Mouse (Mus musculus) stomach, embryonic 16.5 days (tissue): ENCODE results near the gene Ubl3. TPM values are rescaled to one million over a fixed set of nuclear protein-coding genes. Genes with fewer than 3 reads are reported as not detected.

Experiments
- ATAC-seq: fragments of 200-750 bp; cut with Nextera tagmentation; 2 replicates; pipeline ENCODE4 v1.8.0; 2017; ENCODE audit warnings: moderate number of reproducible peaks, moderate TSS enrichment; ENCODE audit not compliant: insufficient read depth, low FRiP score
- H3K27ac ChIP-seq: fragments of 300-500 bp; sonication (generic); 2 replicates; pipeline ENCODE4 v1.5.1; 2014; ENCODE audit warnings: low read length
- H3K27me3 ChIP-seq: fragments of 300-500 bp; sonication (generic); 2 replicates; pipeline ENCODE4 v1.6.1; 2014; ENCODE audit warnings: low read length, control low read depth, mixed read lengths; ENCODE audit not compliant: control insufficient read depth, insufficient read depth
- H3K36me3 ChIP-seq: fragments of 300-500 bp; sonication (generic); 2 replicates; pipeline ENCODE4 v1.6.1; 2014; ENCODE audit warnings: low read length; ENCODE audit not compliant: control insufficient read depth, insufficient read depth
- H3K4me1 ChIP-seq: fragments of 300-500 bp; sonication (generic); 2 replicates; pipeline ENCODE4 v1.6.1; 2014; ENCODE audit warnings: low read length, control low read depth, mixed read lengths; ENCODE audit not compliant: control insufficient read depth, insufficient read depth
- H3K4me2 ChIP-seq: fragments of 300-500 bp; sonication (generic); 2 replicates; pipeline ENCODE4 v1.6.1; 2014; ENCODE audit warnings: low read depth, low read length, mixed read lengths
- H3K4me3 ChIP-seq: fragments of 300-500 bp; sonication (generic); replicated peaks from 2 replicates; pipeline ENCODE4 v1.5.1; 2014; ENCODE audit warnings: mild to moderate bottlenecking, low read length
- H3K9ac ChIP-seq: fragments of 300-500 bp; sonication (generic); 2 replicates; pipeline ENCODE4 v1.6.1; 2014; ENCODE audit warnings: low read length
- H3K9me3 ChIP-seq: fragments of 300-500 bp; sonication (generic); replicated peaks from 2 replicates; pipeline ENCODE4 v1.6.1; 2016; ENCODE audit warnings: low read length, control low read depth; ENCODE audit not compliant: control insufficient read depth
- WGBS: fragments of 180-500 bp; shearing (Covaris S2); extraction: QIAGEN DNeasy Blood & Tissue Kit; methylation state at CpG from one replicate; pipeline ENCODE4 v1.1.7; 2014; 5-methylcytosine and 5-hydroxymethylcytosine counted together
- polyA plus RNA-seq: library from polyadenylated mRNA; unstranded; fragments of >200 nt; fragmentation: Nextera tagmentation; extraction: Ambion mirVana; gene quantifications from 2 replicates; pipeline ENCODE4 v1.2.1, GENCODE M21; 2015

Gene Ubl3
- polyA plus RNA-seq, 1 experiment from 2014 or later = 41.0 TPM

GRCm38 (mm10) chr5:148569444-148569843, 16.9 kb upstream of the Ubl3 start:
- Histone ChIP-seq H3K36me3 (no peaks in the 10 kb centered on the region), H3K9ac (no peak overlapping the region), H3K4me3 (no peak overlapping the region), H3K4me2 (no peak overlapping the region), H3K9me3 (no peaks in the 10 kb centered on the region), H3K27me3 (no peaks in the 10 kb centered on the region), H3K4me1 (no peaks in the 10 kb centered on the region), H3K27ac (no peak overlapping the region)
- WGBS = 71% methylated on average over 13 of the region's 13 CpGs
- ATAC-seq = no peak

- H3K27ac ChIP-seq = no peak overlapping the region
- WGBS = 52% methylated on average over 6 of the region's 6 CpGs
- no peak overlapping the region for H3K4me2 ChIP-seq
- no peak for ATAC-seq
- no peaks in the 10 kb centered on the region for H3K4me1 ChIP-seq
- no peaks in the 10 kb centered on the region for H3K9me3 ChIP-seq
- H3K36me3 ChIP-seq = no peaks in the 10 kb centered on the region
- no peak overlapping the region for H3K4me3 ChIP-seq
- no peaks in the 10 kb centered on the region for H3K27me3 ChIP-seq
- no peak overlapping the region for H3K9ac ChIP-seq
Observed at GRCm38 (mm10) chr5:148565636-148566035, 13.0 kb upstream of the Ubl3 start.

- Histone ChIP-seq H3K36me3 (no peaks in the 10 kb centered on the region), H3K4me3 (no peak overlapping the region), H3K27me3 (no peaks in the 10 kb centered on the region), H3K4me1 (no peaks in the 10 kb centered on the region), H3K9me3 (no peaks in the 10 kb centered on the region), H3K9ac (no peak overlapping the region), H3K27ac (no peak overlapping the region), H3K4me2 (no peak overlapping the region)
- ATAC-seq = no peak
- WGBS = 81% methylated on average over 3 of the region's 3 CpGs
Observed at GRCm38 (mm10) chr5:148564073-148564472, 11.5 kb upstream of the Ubl3 start.

- WGBS = 77% methylated on average over 4 of the region's 4 CpGs
- Histone ChIP-seq H3K9me3 (no peaks in the 10 kb centered on the region), H3K9ac (no peak overlapping the region), H3K27ac (no peak overlapping the region), H3K27me3 (no peaks in the 10 kb centered on the region), H3K4me1 (no peaks in the 10 kb centered on the region), H3K36me3 (no peaks in the 10 kb centered on the region), H3K4me2 (no peak overlapping the region), H3K4me3 (no peak overlapping the region)
- no peak for ATAC-seq
Observed at GRCm38 (mm10) chr5:148563281-148563680, 10.7 kb upstream of the Ubl3 start.

- no peak overlapping the region for H3K4me3 ChIP-seq
- H3K27me3 ChIP-seq = no peaks in the 10 kb centered on the region
- ATAC-seq = no peak
- no peak overlapping the region for H3K9ac ChIP-seq
- no peak overlapping the region for H3K27ac ChIP-seq
- H3K9me3 ChIP-seq = no peaks in the 10 kb centered on the region
- no peak overlapping the region for H3K4me2 ChIP-seq
- H3K4me1 ChIP-seq = no peaks in the 10 kb centered on the region
- H3K36me3 ChIP-seq = no peaks in the 10 kb centered on the region
- 85% methylated on average over 8 of the region's 8 CpGs for WGBS
Observed at GRCm38 (mm10) chr5:148562235-148562634, 9.6 kb upstream of the Ubl3 start.

GRCm38 (mm10) chr5:148559261-148559958, 6.8 kb upstream of the Ubl3 start:
- Histone ChIP-seq H3K9ac (no peak overlapping the region), H3K36me3 (no peaks in the 10 kb centered on the region), H3K9me3 (no peaks in the 10 kb centered on the region), H3K27ac (no peak overlapping the region), H3K4me3 (no peak overlapping the region), H3K4me2 (no peak overlapping the region), H3K27me3 (no peaks in the 10 kb centered on the region), H3K4me1 (peaks cover 5% of the 10 kb centered on the region; the same call in 1 of the 2 replicates)
- 82% methylated on average over 15 of the region's 15 CpGs for WGBS
- ATAC-seq = no peak

GRCm38 (mm10) chr5:148558472-148558871, 5.9 kb upstream of the Ubl3 start:
- Histone ChIP-seq H3K4me3 (no peak overlapping the region), H3K27me3 (no peaks in the 10 kb centered on the region), H3K9me3 (no peaks in the 10 kb centered on the region), H3K4me1 (peaks cover 8% of the 10 kb centered on the region), H3K27ac (no peak overlapping the region), H3K9ac (no peak overlapping the region), H3K36me3 (no peaks in the 10 kb centered on the region), H3K4me2 (no peak overlapping the region)
- ATAC-seq = no peak
- WGBS = 91% methylated on average over 6 of the region's 6 CpGs

GRCm38 (mm10) chr5:148556509-148556908, 3.9 kb upstream of the Ubl3 start:
- no peaks in the 10 kb centered on the region for H3K9me3 ChIP-seq
- no peak for ATAC-seq
- 63% methylated on average over 5 of the region's 5 CpGs for WGBS
- no peak overlapping the region for H3K4me2 ChIP-seq
- H3K27me3 ChIP-seq = no peaks in the 10 kb centered on the region
- H3K36me3 ChIP-seq = no peaks in the 10 kb centered on the region
- peaks cover 8% of the 10 kb centered on the region for H3K4me1 ChIP-seq
- H3K4me3 ChIP-seq = no peak overlapping the region
- H3K9ac ChIP-seq = no peak overlapping the region
- H3K27ac ChIP-seq = no peak overlapping the region

GRCm38 (mm10) chr5:148555156-148555555, 2.6 kb upstream of the Ubl3 start:
- peak overlapping the region; percentile 36; the same call in 1 of the 2 replicates for H3K4me2 ChIP-seq
- H3K9ac ChIP-seq = no peak overlapping the region; the same call in 1 of the 2 replicates
- 80% methylated on average over 10 of the region's 10 CpGs for WGBS
- H3K36me3 ChIP-seq = no peaks in the 10 kb centered on the region
- no peak overlapping the region for H3K4me3 ChIP-seq
- H3K27ac ChIP-seq = no peak overlapping the region
- H3K9me3 ChIP-seq = no peaks in the 10 kb centered on the region
- H3K4me1 ChIP-seq = peaks cover 13% of the 10 kb centered on the region
- no peaks in the 10 kb centered on the region for H3K27me3 ChIP-seq
- no peak for ATAC-seq
